Mouse (Mus musculus): ENCODE results near the gene Acbd6.
A peak's percentile ranks its signal among the peaks of the same experiment; 100 is the strongest.

Acbd6 gene

DNA sequence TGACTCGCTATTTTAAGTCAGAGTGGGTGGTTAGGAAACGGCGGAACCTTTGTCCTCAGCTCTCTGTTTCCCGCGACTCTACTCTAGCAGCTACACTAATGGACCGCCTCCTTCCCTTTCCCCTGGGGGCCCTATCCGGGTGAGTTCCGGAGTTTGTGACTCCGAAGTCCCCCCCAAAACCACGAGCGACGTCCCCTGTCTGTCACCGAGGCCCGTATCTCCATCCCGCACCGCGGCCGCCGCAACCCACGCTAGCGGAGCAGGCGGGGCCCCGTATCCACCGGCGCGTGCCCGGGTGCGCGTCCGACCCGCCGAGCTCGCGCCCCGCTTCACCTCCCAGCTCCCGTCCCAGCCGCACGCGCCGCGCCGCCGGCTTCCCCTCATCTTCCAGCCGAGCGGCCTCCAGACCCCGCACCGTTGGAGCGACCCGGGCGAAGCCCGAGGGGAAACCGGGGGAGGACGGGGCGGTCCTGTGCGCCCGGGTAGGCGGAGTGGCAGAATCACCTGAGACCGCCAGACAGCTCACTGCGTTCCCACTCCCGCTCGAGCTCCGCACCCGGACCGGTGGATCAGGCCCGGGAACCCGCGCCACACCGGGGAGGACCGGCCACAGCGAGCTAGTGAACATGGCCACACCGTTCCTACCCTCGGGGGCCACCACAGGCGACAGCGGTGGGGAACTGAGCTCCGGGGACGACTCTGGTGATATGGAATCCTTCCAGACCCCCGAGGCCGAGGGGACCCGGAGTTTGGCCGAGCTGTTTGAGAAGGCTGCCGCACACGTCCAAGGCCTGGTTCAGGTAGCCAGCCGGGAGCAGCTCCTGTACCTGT lies at the start of gene Acbd6:
TSS of gene Acbd6 (plus strand) at position 109 of the 831 bp plus-strand sequence.
- peak; percentile 18 to 52 for DNase-seq (ENCODE audit: low read depth in 1 of 2, low spot score in 2 of 2)

DNA sequence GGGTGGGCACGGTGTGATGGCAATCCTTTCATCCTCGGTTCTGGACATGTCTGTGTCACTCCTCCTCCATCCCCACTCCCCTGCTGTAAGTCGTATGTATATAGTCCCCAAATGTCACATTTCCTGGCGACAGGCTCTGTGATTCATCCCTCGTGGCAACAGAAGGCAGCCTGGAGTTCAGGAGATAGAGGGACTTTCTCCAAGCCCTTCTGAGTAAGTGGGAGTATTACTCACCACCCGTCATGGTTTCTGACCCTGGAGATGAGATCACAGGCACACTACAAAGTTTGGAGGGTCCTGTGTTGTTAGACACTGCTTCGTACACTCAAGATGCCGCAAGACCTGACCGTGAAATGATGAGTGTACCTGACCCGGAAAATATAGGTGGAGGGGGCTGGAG lies 47.7 kb upstream of the Acbd6 start:
- DNase-seq (ENCODE audit: low read depth in 1 of 2, low spot score in 2 of 2): no peak

DNA sequence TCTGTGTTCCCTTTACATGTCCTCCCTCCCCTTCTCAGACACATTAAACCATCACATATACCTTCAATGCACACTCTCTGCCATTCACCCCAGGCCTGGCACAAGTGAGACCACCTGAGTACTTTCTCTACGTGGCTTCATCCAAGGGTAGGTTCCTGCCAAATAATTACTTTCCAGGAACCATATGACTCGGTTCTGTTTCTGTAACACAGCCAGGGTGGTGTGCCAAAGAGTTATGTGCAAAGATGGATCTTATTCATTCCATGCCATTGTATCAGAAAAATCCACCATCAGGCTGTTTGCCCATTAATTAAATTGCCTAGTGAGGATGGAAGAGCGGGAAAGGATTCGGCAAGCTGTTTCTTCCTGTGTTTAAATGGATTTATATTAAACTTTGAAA lies 42.1 kb upstream of the Acbd6 start:
- no peak for DNase-seq (ENCODE audit: low read depth in 1 of 2, low spot score in 2 of 2)

DNA sequence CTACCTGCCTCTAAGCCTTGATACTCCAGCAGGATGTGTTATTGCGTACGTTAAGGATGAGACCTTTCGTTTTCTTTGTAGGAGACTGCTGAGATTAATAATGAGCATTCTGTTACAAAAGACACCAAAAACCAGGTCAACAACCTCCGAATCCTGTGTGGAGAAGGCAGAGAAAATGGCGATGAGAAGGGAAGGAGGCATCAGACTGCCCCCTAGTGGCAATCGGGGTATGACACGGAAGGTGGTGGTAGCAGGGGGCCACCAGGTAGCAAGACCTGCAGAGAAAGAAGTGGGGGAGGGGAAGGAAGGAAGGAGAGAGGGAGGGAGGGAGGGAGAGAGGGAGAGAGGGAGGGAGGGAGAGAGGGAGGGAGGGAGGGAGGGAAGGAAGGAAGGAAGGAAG lies 41.3 kb upstream of the Acbd6 start:
- no peak for DNase-seq (ENCODE audit: low read depth in 1 of 2, low spot score in 2 of 2)

DNA sequence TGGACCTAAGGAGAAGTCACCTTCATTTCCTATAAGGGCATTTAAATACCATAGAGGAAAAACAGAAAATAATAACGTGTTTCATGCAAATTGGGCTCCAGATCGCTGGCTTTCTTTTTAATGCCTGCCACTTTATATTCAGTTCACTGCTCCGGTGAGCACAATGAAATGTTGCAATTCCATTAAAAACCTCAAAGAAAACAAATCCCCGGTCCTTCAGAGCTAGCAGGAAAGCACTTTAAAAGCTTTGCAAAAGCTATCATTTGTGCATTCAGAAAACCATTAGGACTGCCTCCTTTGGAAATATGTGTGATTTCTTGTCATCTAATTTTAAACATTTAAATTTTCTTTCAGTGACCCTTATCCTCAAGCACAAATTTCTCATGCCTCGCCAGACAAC lies 40.9 kb upstream of the Acbd6 start:
- DNase-seq (ENCODE audit: low read depth in 1 of 2, low spot score in 2 of 2): no peak

DNA sequence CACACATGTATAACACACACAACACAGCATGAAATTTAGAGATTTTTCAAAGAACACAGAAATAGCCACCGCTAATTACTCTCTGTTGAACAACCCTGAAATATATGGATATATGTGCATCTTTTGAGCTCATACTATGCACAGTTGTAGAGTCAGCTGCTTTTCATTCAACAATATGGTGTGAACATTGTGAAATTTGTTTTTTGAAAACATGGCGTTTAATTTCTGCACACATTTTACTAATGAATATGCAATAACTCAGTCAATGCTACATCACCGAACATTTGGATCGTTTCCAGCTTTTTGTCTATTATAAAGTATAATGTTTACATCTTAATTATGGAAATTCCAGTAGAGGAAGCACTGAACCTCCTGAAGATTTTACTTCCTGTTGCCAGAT lies 37.6 kb upstream of the Acbd6 start:
- DNase-seq (ENCODE audit: low read depth in 1 of 2, low spot score in 2 of 2): no peak

DNA sequence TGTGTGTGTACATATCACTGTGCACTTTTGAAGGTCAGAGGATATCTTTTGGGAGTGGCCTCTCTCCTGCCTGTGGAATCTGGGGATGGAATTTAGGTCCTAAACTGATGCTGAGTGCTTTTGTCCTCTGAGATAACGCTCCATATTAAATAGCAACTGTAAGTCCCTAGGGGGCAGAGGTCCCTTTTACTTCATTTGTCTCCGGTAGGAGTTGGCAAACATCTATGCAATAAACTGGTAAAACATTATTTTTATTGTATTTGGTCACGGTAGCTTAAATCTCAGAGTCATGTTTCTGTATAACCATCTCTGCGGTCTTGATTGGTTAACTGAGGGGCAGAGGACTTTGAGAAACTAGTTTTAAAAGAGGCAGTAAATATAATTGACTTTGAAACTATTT lies 35.4 kb upstream of the Acbd6 start:
- DNase-seq (ENCODE audit: low read depth in 1 of 2, low spot score in 2 of 2): no peak

DNA sequence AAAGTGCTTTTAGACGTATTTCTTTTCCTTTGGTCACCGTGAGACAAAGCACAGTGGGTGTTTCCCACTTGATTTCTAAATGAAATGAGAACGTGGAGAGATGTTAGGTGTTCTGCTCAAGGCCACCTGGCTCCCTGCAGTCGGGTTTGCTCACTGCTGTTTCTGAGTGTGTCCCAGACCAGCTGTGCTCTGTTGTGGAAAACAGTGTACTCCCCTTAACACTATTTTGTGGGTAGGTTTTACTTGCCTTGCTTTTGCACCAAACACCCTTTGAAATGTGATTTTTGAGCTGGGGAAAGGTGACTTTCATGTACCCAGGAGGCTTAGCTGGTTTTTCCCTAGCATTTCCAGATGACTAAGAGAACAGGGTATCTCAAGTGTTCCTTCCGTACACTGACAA lies 31.7 kb upstream of the Acbd6 start:
- no peak for DNase-seq (ENCODE audit: low read depth in 1 of 2, low spot score in 2 of 2)

DNA sequence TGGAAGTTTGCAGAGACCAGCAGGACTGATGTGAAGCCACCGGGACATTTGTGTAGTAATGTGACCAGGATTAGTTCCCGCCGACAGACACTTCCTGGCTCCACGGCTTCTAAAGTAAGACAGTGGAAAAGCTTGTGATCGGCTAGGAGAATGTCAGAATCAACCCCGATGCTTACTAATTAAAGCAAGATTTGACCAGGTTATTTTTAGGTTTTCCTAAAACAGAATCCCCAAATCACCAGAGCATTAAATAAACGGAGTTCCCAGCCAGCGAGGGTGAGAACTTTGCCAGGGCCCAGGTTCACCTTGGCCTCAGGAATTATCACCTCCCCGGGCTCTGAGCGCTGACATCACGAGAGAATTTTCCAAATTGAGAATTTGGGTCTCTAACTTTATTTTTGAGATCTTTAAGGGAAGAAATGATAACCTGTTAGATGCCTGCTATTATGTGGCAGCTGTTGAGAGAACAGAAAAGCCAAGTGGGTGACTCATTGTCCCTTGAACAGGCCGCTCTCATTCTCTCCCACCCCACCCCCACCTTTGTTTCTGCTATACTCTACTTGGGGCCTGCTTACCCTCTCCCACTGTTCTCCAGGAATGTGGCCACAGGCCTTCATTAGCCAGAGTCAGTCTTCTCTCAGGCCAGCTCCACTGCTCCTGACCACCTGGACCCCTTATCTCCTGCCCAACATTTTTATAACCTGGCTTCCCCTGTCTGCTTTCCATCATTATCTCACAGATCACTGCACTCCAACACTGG lies 30.7 kb upstream of the Acbd6 start:
- DNase-seq (ENCODE audit: low read depth in 1 of 2, low spot score in 2 of 2): no peak

DNA sequence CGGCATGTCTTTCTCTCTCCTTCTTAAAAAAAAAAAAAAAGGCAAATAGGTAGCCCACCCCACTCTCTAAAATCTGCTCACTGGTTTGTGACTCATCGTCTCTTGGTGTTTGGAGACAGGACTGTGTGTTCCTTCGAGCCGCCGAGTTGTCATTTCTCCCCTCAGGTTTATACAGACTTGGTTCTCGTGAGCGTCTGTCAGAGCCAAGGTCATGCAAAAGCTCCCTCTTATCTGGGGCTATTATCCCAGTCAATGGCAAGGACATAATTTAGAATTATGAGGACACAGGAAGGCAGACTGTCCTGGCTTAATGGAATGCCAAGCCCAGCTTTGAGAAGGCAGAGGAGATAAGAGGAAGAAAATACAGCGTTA lies 30.1 kb upstream of the Acbd6 start:
- DNase-seq (ENCODE audit: low read depth in 1 of 2, low spot score in 2 of 2): no peak

DNA sequence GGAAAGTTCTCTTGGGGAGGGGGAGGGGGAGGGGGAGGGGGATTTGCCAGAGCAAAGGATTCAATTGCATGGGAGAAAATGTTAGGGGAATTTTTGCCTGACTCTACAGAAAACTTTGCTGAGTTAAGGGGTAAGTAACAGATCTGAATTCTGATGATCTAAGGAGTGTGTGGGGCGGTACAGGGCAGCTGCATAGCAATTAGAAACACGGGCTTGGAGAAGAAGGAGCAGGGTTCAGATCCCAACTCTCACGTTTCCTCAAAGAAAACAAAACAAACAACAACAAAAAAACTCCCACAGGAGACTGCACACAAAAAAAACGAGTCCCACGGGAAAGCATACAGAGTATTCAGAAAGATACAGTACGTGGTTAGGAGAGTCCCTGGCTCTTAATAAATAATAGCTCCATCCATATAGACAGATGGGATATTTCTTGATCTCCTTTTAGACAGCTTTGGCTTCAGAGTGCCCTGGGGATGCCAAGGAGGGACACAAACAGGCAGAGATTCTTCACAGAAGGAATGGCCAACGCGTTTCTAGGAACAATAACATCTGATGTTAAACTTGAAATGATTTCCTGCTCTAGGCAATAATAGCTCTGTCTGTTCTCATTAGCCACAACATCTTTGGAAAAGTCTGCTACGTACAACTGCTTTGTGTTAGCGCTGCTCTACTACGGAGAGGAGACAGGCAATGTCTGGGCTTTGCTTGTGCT lies 29.4 kb upstream of the Acbd6 start:
- no peak for DNase-seq (ENCODE audit: low read depth in 1 of 2, low spot score in 2 of 2)

DNA sequence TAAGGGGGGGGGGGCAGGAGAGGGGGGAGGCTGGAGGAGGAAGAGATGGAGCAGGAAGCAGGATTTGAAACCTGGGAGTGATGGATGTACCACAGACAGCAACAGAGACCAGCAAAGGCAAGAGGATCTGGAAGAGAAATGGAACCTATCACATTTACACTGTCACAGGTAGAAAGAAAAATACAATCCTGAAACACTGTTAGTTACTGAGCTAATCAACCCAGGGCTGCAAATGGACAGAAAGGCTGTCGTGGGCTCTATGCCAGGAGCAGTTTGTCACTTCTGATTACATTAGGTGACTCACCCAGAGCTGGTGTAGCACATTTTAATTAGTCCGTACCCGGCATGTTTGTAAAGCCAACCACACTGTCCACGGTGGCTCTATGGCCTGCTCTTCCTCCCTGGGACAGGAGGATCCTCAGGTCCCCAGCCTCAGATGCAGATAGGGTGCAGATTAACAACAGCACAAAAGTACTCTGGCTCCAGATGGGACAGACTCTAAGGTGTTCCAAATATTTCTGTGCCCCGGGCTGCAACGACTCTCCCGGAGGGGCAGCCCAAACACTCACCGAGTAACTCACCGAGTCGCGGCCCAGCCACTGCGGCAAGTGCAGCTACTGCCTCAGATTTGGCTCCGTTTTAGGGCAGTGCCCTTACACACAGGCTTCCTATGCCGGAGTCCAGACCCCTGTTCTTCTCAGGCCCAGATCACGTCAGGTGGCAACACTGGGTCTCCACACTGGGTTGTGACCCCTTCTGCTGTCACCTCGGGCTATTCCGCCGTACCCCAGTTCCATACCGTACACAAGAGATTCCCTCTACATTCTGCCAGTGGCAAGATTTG lies 28.6 kb upstream of the Acbd6 start:
- DNase-seq (ENCODE audit: low read depth in 1 of 2, low spot score in 2 of 2): no peak

DNA sequence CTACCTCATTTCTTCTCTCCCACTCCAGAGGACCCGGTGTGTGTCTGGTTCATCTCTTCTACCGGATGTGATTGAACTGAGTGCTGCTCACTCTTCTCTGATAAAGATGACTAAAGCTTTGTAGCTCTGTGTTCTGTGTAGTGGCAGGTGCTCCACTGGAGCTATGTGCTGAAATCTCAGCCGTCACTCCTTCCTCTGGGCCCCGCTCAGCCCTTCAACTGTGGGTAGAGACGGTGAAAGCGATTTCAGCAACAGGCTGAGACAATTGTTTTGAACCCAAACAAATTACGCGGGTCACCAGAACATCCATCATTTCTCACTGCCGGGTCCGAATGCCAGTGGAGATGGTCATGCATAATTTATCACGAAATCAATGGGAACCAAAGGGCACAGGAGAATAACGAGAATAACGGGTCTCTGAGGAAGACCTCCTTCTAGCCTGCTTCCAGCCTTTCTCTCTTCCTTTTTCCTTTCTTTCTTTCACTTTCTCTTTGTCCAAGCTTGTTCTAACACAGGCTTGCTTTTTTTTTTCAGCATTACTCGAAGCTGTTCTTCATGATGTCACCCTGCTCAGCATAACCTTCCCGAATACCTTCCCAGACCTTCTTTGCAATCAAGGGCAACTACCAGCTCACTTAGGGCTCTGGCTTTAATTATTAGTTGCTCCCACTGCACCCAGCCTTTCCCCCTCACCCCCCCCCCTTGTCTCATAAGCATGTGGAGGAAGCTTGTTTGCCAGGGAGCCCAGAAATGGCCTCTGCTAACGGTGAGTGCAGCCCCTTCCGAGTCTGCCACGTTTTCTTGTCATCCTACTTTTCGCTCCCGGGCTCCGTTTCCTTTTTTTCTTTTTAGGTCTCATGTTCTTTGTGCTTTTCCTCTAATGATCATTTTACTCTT lies 27.1 kb upstream of the Acbd6 start:
- DNase-seq (ENCODE audit: low read depth in 1 of 2, low spot score in 2 of 2): no peak

DNA sequence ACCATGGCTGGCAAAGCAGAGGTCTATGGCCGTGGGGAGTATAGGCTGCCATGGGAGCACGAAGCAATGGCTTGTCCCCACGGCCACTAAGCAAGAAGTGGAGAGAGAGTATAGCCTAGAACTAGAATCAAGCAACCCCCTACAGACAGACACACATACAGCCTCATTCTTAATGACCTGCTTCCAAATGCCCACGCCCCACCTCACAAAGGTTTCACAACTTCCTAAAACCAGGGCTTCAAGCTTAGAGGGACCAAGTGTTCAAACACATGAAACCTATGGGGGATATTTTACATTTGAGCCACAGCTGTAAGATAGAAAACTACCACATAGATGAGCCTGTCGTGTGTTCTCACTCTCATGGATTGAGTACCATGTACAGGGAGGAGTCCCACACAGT lies 25.5 kb upstream of the Acbd6 start:
- DNase-seq (ENCODE audit: low read depth in 1 of 2, low spot score in 2 of 2): no peak

DNA sequence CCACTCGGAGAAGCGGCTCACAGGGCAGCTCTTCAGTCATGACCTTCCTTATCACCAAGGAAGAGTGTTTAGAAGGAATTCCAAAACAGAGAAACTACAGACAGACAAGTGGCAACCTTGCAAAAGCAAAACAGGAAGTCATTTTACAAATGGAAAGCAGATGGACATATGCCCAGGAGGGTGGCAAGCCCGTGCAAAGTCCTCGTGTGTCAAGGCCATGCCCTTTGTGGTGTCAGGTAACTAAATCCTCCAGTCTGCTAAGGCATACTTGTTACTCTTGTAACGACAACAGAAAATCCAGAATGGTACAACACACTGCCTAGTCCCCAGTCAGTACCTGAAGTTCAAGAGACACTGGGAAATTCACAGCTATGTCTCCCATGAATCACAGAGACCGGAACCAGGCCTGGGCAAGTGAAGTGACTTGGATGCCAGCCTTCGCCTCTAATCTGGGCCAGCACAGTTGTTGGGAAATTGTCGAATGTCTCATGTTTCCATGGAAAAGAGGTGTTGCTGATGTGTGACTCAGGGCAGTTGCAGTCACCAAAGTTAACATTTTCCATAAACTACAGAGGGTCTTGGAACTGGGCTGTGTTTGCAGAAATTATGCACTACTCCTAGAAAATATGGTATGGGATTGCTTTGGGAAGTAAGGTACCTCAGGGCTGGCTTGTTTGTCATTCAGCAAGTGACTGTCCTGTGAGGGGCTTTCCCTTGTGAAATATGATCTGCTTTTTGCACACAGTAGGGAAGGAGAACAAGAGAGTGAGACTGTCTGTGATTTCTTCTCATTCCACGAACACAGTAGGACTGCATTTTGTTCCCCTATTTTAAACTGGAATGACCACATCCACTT lies 24.9 kb upstream of the Acbd6 start:
- no peak for DNase-seq (ENCODE audit: low read depth in 1 of 2, low spot score in 2 of 2)

DNA sequence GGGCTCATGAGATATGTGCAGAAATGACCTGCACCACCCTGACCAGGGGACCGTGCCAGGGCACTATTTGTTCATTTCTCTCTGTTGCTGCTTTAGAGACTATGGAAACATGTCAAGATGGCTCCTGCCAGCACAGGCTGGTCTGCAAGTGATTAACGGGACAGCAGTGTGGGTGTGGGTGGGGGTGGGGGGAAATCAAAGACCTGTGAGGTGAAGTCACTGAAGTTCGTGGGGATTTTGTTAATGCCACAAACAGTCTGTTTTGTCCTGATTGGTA lies 24.3 kb upstream of the Acbd6 start:
- no peak for DNase-seq (ENCODE audit: low read depth in 1 of 2, low spot score in 2 of 2)

DNA sequence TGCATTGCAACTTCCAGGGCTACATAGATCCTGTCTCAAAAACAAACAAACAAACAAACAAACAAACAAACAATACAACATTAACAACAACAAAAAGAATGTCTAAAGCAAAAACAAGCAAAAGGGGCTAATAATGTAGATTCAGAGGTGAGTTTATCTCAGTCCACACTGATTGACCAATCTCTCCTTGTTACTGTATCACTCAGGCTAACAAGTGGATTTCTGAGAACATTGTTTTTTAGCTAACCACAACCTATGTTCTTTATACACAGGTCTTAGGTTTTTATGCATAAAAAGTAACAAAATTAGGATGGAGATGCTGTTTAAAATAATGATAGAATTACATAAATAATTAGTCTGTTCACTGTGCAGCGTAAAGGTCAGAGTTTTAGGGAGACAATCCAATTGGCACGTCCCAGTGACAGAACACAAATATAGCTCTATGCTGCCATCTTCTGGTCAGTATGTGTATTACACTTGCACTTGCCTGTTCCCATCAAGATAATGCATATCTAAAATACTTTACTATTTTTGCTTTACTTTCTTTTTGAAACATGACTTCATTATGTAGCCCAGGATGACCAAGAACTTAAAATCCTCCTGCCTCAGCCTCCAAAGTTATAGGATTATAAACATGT lies 20.8 kb upstream of the Acbd6 start:
- no peak for DNase-seq (ENCODE audit: low read depth in 1 of 2, low spot score in 2 of 2)

DNA sequence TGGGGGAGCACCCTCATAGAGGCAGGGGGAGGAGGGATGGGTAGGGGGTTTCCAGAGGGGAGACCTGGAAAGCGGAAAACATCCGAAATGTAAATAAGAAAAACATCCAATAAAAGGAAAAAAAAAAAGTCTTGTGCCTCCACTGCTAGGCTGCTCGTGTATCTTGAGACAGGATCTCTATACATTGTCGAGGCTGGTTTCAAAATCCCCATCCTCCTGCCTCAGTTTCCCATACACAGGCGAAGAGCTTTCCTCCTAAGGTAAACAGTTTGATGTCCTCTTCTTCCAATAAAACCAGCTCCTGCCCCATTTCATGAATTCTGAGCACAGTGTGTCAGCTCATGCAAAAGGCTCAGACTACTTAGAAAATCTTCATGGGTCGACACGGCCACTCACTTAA lies 19.9 kb upstream of the Acbd6 start:
- no peak for DNase-seq (ENCODE audit: low read depth in 1 of 2, low spot score in 2 of 2)

DNA sequence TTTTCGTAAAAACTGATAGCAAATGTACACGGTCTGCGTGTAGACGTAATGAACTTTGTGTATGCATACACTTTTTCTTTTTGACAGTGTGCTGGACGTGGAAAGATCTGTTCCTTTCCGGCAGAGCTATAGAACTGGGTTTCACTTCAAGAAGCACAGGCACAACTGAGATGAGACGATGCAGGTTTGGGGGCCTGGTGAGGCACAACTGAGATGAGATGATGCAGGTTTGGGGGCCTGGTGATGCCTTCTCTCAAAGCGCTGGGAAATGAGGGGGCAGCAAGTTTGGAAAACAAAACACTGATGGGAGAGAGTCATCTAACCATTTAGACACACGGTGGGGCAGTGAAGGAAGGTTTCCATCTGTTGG lies 293 bp upstream of the Acbd6 start:
- DNase-seq (ENCODE audit: low read depth in 1 of 2, low spot score in 2 of 2): no peak
